Mouse (Mus musculus) lung, postnatal 0 days (tissue): ENCODE results near the gene Chmp4b. TPM values are rescaled to one million over a fixed set of nuclear protein-coding genes. Genes with fewer than 3 reads are reported as not detected.

Experiments
- ATAC-seq: fragments of 200-750 bp; cut with Nextera tagmentation; 2 replicates; pipeline ENCODE4 v1.8.0; 2017; ENCODE audit warnings: moderate library complexity
- DNase-seq: peaks from one replicate; pipeline ENCODE4 v3.0.0-alpha.2; 2016; ENCODE audit warnings: low spot score
- H3K27ac ChIP-seq: fragments of 300-500 bp; sonication (generic); 2 replicates; pipeline ENCODE4 v1.5.1; 2014; ENCODE audit warnings: antibody characterized with exemption, mild to moderate bottlenecking, low read length, mixed read lengths
- H3K27me3 ChIP-seq: fragments of 300-500 bp; sonication (generic); replicated peaks from 2 replicates; pipeline ENCODE4 v1.6.1; 2014; ENCODE audit warnings: low read length, mixed read lengths; ENCODE audit not compliant: insufficient read depth
- H3K36me3 ChIP-seq: fragments of 300-500 bp; sonication (generic); 2 replicates; pipeline ENCODE4 v1.6.1; 2014; ENCODE audit warnings: low read length, mixed read lengths; ENCODE audit not compliant: insufficient read depth
- H3K4me1 ChIP-seq: fragments of 300-500 bp; sonication (generic); 2 replicates; pipeline ENCODE4 v1.6.1; 2014; ENCODE audit warnings: antibody characterized with exemption, low read depth, low read length, mixed read lengths; ENCODE audit not compliant: insufficient read depth
- H3K4me2 ChIP-seq: fragments of 300-500 bp; sonication (generic); replicated peaks from 2 replicates; pipeline ENCODE4 v1.6.1; 2014; ENCODE audit warnings: low read depth, mild to moderate bottlenecking, low read length, moderate library complexity, mixed read lengths
- H3K4me3 ChIP-seq: fragments of 300-500 bp; sonication (generic); 2 replicates; pipeline ENCODE4 v1.5.1; 2014; ENCODE audit warnings: low read depth, low read length
- H3K9ac ChIP-seq: fragments of 300-500 bp; sonication (generic); replicated peaks from 2 replicates; pipeline ENCODE4 v1.6.1; 2014; ENCODE audit warnings: low read depth, mild to moderate bottlenecking
- H3K9me3 ChIP-seq: fragments of 300-500 bp; sonication (generic); 2 replicates; pipeline ENCODE4 v1.6.1; 2016; ENCODE audit warnings: low read length, mixed read lengths
- CTCF ChIP-seq: IDR thresholded peaks from 2 replicates; pipeline ENCODE4 v1.5.1; 2016; ENCODE audit warnings: antibody characterized with exemption, mild to moderate bottlenecking
- EP300 ChIP-seq: IDR thresholded peaks from 2 replicates; pipeline ENCODE4 v1.6.1; 2016; ENCODE audit warnings: antibody characterized with exemption, mild to moderate bottlenecking, control low read depth
- WGBS: fragments of 180-500 bp; shearing (Covaris S2); extraction: QIAGEN DNeasy Blood & Tissue Kit; methylation state at CpG from one replicate; pipeline ENCODE4 v1.1.7; 2014; 5-methylcytosine and 5-hydroxymethylcytosine counted together
- polyA plus RNA-seq: library from polyadenylated mRNA; unstranded; fragments of >200 nt; fragmentation: Nextera tagmentation; extraction: Ambion mirVana; gene quantifications from 2 replicates; pipeline ENCODE4 v1.2.1, GENCODE M21; 2015

The Chmp4b gene
- polyA plus RNA-seq, 1 experiment from 2014 or later = 33.7 TPM

DNA sequence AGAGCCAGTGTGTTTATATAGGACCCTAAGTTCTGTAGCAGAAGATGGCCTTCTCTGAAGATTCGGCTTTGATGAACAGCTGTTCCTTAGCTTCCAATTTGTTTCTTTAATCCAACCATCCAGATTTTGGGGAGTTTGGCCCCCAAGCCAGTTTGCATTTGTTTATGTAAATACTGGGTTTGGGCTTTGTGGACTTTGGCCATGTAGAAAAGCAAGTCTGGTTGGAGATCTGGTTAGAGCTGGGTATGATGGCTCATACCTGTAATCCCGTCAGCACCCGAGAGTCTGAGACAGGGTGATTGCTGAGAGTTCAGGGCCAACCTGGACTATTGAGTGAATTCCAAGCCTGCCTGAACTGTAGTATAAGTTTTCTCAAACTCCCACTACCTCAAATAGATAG is 34.3 kb downstream of the Chmp4b start:
- 80% methylated on average over 3 of the region's 3 CpGs for WGBS
- H3K36me3 ChIP-seq = peaks cover 16% of the 10 kb centered on the region; the same call in 1 of the 2 replicates
- no peak for TF ChIP-seq EP300
- no peak for TF ChIP-seq CTCF
- no peak overlapping the region for H3K27ac ChIP-seq
- H3K4me1 ChIP-seq = no peaks in the 10 kb centered on the region; the same call in 1 of the 2 replicates
- ATAC-seq (no peak), DNase-seq (no peak)
- H3K4me2 ChIP-seq = no peak overlapping the region
- no peak overlapping the region for H3K9ac ChIP-seq
- no peak overlapping the region for H3K4me3 ChIP-seq
- no peaks in the 10 kb centered on the region for H3K9me3 ChIP-seq
- no peaks in the 10 kb centered on the region for H3K27me3 ChIP-seq

DNA sequence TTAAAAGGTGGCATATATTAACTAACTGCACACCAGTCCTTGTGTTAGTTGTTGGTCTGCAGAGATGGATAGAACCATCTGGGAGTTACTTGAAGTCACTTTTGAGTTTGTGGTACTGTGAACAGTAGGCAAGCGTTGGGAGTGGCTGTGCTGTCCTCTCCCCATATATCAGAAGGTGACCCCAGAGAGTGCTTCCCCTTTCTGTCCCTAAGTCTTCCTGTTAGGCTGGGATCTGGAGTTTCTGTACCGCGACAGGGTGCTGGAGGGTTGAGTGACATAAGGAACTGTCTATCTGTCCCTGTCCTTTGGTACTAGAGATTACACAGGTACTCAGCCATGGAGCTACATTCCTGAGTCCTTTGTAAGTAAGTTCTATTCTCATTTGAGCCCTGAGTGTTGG is 35.3 kb downstream of the Chmp4b start:
- 68% methylated on average over 3 of the region's 3 CpGs for WGBS
- Histone ChIP-seq H3K36me3 (peaks cover 19% of the 10 kb centered on the region), H3K9me3 (no peaks in the 10 kb centered on the region), H3K4me1 (no peaks in the 10 kb centered on the region; the same call in 1 of the 2 replicates), H3K27ac (no peak overlapping the region), H3K4me2 (no peak overlapping the region), H3K9ac (no peak overlapping the region), H3K27me3 (no peaks in the 10 kb centered on the region), H3K4me3 (no peak overlapping the region)
- DNase-seq (no peak), ATAC-seq (no peak)
- no peak for TF ChIP-seq CTCF
- no peak for TF ChIP-seq EP300

DNA sequence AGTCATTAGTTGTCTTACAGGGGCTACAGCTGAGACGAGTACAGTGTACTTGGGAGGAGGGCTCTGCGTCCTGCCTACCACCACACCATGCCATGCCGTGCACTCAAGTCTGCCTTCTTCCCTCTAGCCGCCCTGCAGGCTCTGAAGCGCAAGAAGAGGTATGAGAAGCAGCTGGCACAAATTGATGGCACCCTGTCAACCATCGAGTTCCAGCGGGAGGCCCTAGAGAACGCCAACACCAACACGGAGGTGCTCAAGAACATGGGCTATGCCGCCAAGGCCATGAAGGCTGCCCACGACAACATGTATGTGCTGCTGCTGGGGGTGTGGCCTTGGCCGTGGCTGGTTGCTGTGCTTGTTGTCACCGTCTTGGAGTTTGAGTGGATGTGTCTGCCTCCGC is 37.9 kb downstream of the Chmp4b start:
- Histone ChIP-seq H3K27me3 (no peaks in the 10 kb centered on the region), H3K4me1 (no peaks in the 10 kb centered on the region; the same call in 1 of the 2 replicates), H3K36me3 (peaks cover 31% of the 10 kb centered on the region), H3K9me3 (no peaks in the 10 kb centered on the region), H3K4me2 (no peak overlapping the region), H3K4me3 (no peak overlapping the region), H3K9ac (no peak overlapping the region), H3K27ac (no peak overlapping the region)
- DNase-seq (peak; percentile 41), ATAC-seq (peak; percentile 10; the same call in 1 of the 2 replicates)
- WGBS = 77% methylated on average over 14 of the region's 14 CpGs
- no peak for TF ChIP-seq EP300
- no peak for TF ChIP-seq CTCF

DNA sequence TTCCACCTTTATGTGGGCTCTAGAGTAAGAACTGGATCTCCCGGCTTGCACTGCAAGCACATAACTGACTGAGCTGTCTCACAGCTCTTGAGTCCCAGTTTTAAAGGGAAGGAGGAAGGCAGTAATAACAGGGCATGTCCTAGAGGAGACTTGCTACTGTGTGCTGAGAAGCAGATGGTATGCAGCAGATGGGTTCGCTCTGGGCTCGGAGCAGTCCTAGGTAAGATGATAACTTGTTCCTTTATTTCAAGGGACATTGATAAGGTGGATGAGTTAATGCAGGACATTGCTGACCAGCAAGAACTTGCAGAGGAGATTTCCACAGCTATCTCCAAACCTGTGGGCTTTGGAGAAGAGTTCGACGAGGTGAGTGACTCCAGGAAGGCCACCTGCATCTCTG is 39.5 kb downstream of the Chmp4b start:
- H3K9ac ChIP-seq = no peak overlapping the region
- H3K4me1 ChIP-seq = no peaks in the 10 kb centered on the region; the same call in 1 of the 2 replicates
- 88% methylated on average over 5 of the region's 5 CpGs for WGBS
- ATAC-seq (no peak), DNase-seq (no peak)
- H3K4me2 ChIP-seq = no peak overlapping the region
- no peak overlapping the region for H3K27ac ChIP-seq
- peaks cover 40% of the 10 kb centered on the region for H3K36me3 ChIP-seq
- no peak overlapping the region for H3K4me3 ChIP-seq
- TF ChIP-seq EP300 (no peak), CTCF (no peak)
- no peaks in the 10 kb centered on the region for H3K9me3 ChIP-seq
- no peaks in the 10 kb centered on the region for H3K27me3 ChIP-seq

DNA sequence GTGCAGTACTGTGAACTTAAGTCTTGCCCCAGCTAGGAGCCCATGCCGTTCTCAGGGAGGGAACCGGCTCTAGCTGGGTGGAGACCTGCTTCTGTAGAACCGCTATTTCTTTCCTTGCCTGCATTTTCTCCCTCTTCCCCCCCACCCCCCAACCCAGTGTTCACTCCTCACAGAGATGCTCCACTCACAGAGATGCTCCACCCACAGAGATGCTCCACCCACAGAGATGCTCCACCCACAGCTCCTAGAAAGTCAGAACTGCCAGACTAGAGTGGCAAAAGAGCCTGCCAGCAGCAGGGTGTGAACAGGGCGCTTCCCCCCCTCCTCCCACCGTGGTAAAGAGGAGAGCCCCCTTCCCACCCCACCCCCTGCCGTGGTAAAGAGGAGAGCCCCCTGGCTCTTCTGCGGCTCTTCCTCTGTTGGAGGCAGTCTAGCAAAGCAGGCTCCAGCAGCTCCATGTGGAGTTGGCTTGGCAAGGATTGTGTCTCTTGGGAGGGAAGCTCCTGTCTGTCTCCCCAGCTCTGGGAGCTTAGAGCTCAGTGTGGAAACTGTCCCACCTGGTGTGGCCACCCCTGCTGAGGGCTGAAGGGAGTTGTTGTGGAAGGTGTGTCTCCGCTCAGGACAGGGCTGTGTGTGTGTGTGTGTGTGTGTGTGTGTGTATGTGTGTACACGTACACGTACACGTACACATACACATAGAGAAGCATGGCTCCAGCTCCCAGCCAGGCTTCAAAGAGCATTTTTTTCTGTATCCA is 41.9 kb downstream of the Chmp4b start:
- H3K4me1 ChIP-seq = no peaks in the 10 kb centered on the region; the same call in 1 of the 2 replicates
- DNase-seq = no peak
- H3K36me3 ChIP-seq = peaks cover 40% of the 10 kb centered on the region
- H3K4me3 ChIP-seq = no peak overlapping the region
- WGBS = 63% methylated on average over 8 of the region's 11 CpGs
- no peak overlapping the region for H3K4me2 ChIP-seq
- no peak overlapping the region for H3K27ac ChIP-seq
- H3K27me3 ChIP-seq = no peaks in the 10 kb centered on the region
- H3K9me3 ChIP-seq = no peaks in the 10 kb centered on the region
- ATAC-seq = peak; percentile 25
- H3K9ac ChIP-seq = no peak overlapping the region
- TF ChIP-seq EP300 (no peak), CTCF (no peak)

DNA sequence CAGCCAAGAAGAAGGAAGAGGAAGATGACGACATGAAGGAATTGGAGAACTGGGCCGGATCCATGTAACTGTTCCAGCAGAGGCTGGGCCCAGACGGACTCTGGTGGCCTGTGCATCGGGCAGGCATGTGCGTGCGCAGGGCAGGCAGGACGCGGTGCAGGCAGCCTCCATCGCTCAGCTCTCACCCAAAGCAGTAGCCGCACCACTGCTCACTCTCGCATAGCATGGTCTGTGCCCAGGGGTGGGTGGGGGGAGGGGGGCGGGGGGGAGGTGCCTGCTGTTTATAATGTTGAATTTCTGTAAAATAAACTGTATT is 42.4 kb downstream of the Chmp4b start:
- Histone ChIP-seq H3K4me3 (no peak overlapping the region), H3K27me3 (no peaks in the 10 kb centered on the region), H3K4me2 (no peak overlapping the region), H3K9ac (no peak overlapping the region), H3K36me3 (peaks cover 40% of the 10 kb centered on the region), H3K9me3 (no peaks in the 10 kb centered on the region), H3K4me1 (no peaks in the 10 kb centered on the region; the same call in 1 of the 2 replicates), H3K27ac (no peak overlapping the region)
- 67% methylated on average over 8 of the region's 12 CpGs for WGBS
- TF ChIP-seq EP300 (no peak), CTCF (no peak)
- DNase-seq (peak; percentile 40), ATAC-seq (peak; percentile 78)
